Comparison of ENCODE assay signal across 17 mouse cellular contexts in the genomic region with DNA sequence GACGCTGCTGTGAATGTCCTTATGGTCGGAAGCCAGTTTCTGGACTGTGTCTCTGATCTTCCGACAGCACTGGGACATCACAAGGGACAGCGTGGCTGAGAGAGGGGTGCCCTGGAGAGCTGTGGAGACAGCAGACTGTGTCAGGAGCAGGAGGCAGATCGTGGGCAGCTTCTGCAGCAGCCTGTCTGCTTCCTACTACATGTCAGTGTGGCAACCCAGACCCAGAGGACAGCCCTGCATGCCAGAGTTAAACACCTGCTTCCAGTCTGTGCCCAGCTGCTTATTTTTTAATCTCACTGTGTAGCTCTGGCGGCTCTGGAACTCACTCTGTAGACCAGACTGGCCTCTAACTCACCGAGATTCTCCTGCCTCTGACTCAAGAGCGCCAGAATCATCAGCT.
"Had no signal": no experiment of that assay in that cellular context is flagged by ENCODE, and none has a peak within 500 bp of the region (broad histone marks: within the 10 kb centered on the region; RNA-seq: fewer than 3 reads in every experiment).

No protein-coding gene starts in this region.

- DNase-seq: kidney, adult 18-20 months; kidney, adult 9 months; kidney, postnatal 25 days; left cerebral cortex, postnatal 4 days; liver, postnatal 0 days; lung, embryonic 14.5 days; retina, postnatal 1 day; spleen, adult 18-20 months; thymus, postnatal 36 days had no signal

- H3K27ac ChIP-seq: limb, embryonic 12.5 days; limb, embryonic 15.5 days; liver, embryonic 14.5 days; macrophage; midbrain, embryonic 12.5 days; midbrain, embryonic 15.5 days; neural tube, embryonic 13.5 days; stomach, embryonic 15.5 days had no signal

- H3K4me3 ChIP-seq: limb, embryonic 12.5 days; limb, embryonic 15.5 days; midbrain, embryonic 12.5 days; midbrain, embryonic 15.5 days; neural tube, embryonic 13.5 days; stomach, embryonic 15.5 days had no signal
